Mouse (Mus musculus) liver, embryonic 11.5 days (tissue): Measurements from ENCODE around the gene Bmyc. TPM values are rescaled to one million over a fixed set of nuclear protein-coding genes. Genes with fewer than 3 reads are reported as not detected.
"Not testable (repeated sequence)": the region's sequence is repeated elsewhere in the genome, so short reads cannot be mapped to it uniquely, and the experiment has no call there.

ENCODE experiments used
- ATAC-seq: fragments of 200-750 bp; cut with Nextera tagmentation; replicated peaks from 2 replicates; pipeline ENCODE4 v1.8.0; 2017; ENCODE audit warnings: moderate number of reproducible peaks, mild to moderate bottlenecking, moderate TSS enrichment, moderate library complexity; ENCODE audit not compliant: low FRiP score
- DNase-seq: peaks from one replicate; pipeline ENCODE4 v3.0.0-alpha.2; 2017; ENCODE audit warnings: low spot score
- H3K27ac ChIP-seq: fragments of 300-500 bp; sonication (generic); 2 replicates; pipeline ENCODE4 v1.5.1; 2014; ENCODE audit warnings: mild to moderate bottlenecking, low read depth, low read length, control low read depth
- H3K27me3 ChIP-seq: fragments of 300-500 bp; sonication (generic); replicated peaks from 2 replicates; pipeline ENCODE4 v1.6.1; 2014; ENCODE audit warnings: low read length, mixed read lengths; ENCODE audit not compliant: control insufficient read depth, insufficient read depth
- H3K36me3 ChIP-seq: fragments of 300-500 bp; sonication (generic); 2 replicates; pipeline ENCODE4 v1.6.1; 2014; ENCODE audit warnings: mild to moderate bottlenecking, low read length, moderate library complexity, mixed read lengths; ENCODE audit not compliant: control insufficient read depth, insufficient read depth
- H3K4me1 ChIP-seq: fragments of 300-500 bp; sonication (generic); replicated peaks from 2 replicates; pipeline ENCODE4 v1.6.1; 2014; ENCODE audit warnings: low read length, mixed read lengths; ENCODE audit not compliant: control insufficient read depth, insufficient read depth
- H3K4me2 ChIP-seq: fragments of 300-500 bp; sonication (generic); 2 replicates; pipeline ENCODE4 v1.6.1; 2014; ENCODE audit warnings: mild to moderate bottlenecking, control low read depth, moderate library complexity
- H3K4me3 ChIP-seq: fragments of 300-500 bp; sonication (generic); 2 replicates; pipeline ENCODE4 v1.5.1; 2014; ENCODE audit warnings: low read depth, low read length, control low read depth
- H3K9ac ChIP-seq: fragments of 300-500 bp; sonication (generic); 2 replicates; pipeline ENCODE4 v1.6.1; 2014; ENCODE audit warnings: low read depth, low read length, control low read depth
- H3K9me3 ChIP-seq: fragments of 300-500 bp; sonication (generic); 2 replicates; pipeline ENCODE4 v1.6.1; 2016; ENCODE audit warnings: low read length, inconsistent platforms, mixed read lengths; ENCODE audit not compliant: control insufficient read depth
- WGBS: fragments of 180-500 bp; shearing (Covaris S2); extraction: QIAGEN DNeasy Blood & Tissue Kit; methylation state at CpG from one replicate; pipeline ENCODE4 v1.1.7; 2014; 5-methylcytosine and 5-hydroxymethylcytosine counted together
- polyA plus RNA-seq: library from polyadenylated mRNA; unstranded; fragments of >200 nt; fragmentation: Nextera tagmentation; extraction: Ambion mirVana; gene quantifications from 2 replicates; pipeline ENCODE4 v1.2.1, GENCODE M21; 2014

The Bmyc gene
- polyA plus RNA-seq, 1 experiment from 2014 or later: 37.8 TPM

- Histone ChIP-seq H3K36me3 (no peaks in the 10 kb centered on the region), H3K4me3 (no peak within 1 kb of the TSS), H3K4me1 (no peaks in the 10 kb centered on the region), H3K9ac (no peak within 1 kb of the TSS), H3K4me2 (no peak within 1 kb of the TSS), H3K27ac (no peak within 1 kb of the TSS), H3K27me3 (no peaks in the 10 kb centered on the region), H3K9me3 (no peaks in the 10 kb centered on the region)
- ATAC-seq (no peak), DNase-seq (no peak)
- WGBS: 85% methylated on average over 3 of the region's 3 CpGs
These were observed 30.1 kb upstream of the Bmyc start, which contains the start of gene Lcn6 for GRCm38 (mm10) chr2:25676486-25676885. Gene Lcn6 (plus strand): TSS chr2:25676786.

- no peaks in the 10 kb centered on the region for H3K4me1 ChIP-seq
- no peaks in the 10 kb centered on the region; the same call in 1 of the 2 replicates for H3K27me3 ChIP-seq
- no peak overlapping the region for H3K9ac ChIP-seq
- no peaks in the 10 kb centered on the region for H3K36me3 ChIP-seq
- H3K4me2 ChIP-seq: no peak overlapping the region
- no peak overlapping the region for H3K27ac ChIP-seq
- no peak for DNase-seq
- no peak for ATAC-seq
- no peak overlapping the region for H3K4me3 ChIP-seq
- no peaks in the 10 kb centered on the region for H3K9me3 ChIP-seq
- WGBS: 79% methylated on average over 6 of the region's 6 CpGs
These were observed 27.0 kb upstream of the Bmyc start for GRCm38 (mm10) chr2:25679559-25679958.

GRCm38 (mm10) chr2:25682426-25682825 lies 24.1 kb upstream of the Bmyc start, which contains the start of gene Lcn10:
Gene Lcn10 (plus strand): TSS chr2:25682726.
- 62% methylated on average over 2 of the region's 2 CpGs for WGBS
- DNase-seq: no peak
- Histone ChIP-seq H3K36me3 (no peaks in the 10 kb centered on the region), H3K4me2 (no peak within 1 kb of the TSS), H3K4me1 (no peaks in the 10 kb centered on the region), H3K4me3 (no peak within 1 kb of the TSS), H3K9me3 (no peaks in the 10 kb centered on the region), H3K27ac (no peak within 1 kb of the TSS), H3K9ac (no peak within 1 kb of the TSS), H3K27me3 (no peaks in the 10 kb centered on the region; the same call in 1 of the 2 replicates)
- no peak for ATAC-seq

- DNase-seq (no peak), ATAC-seq (no peak)
- Histone ChIP-seq H3K4me1 (no peaks in the 10 kb centered on the region), H3K4me2 (no peak overlapping the region), H3K9me3 (no peaks in the 10 kb centered on the region), H3K36me3 (no peaks in the 10 kb centered on the region), H3K27ac (no peak overlapping the region), H3K4me3 (no peak overlapping the region), H3K9ac (no peak overlapping the region), H3K27me3 (no peaks in the 10 kb centered on the region; the same call in 1 of the 2 replicates)
- 66% methylated on average over 4 of the region's 4 CpGs for WGBS
These were observed 19.6 kb upstream of the Bmyc start for GRCm38 (mm10) chr2:25686941-25687340.

- no peaks in the 10 kb centered on the region for H3K36me3 ChIP-seq
- no peak overlapping the region for H3K9ac ChIP-seq
- ATAC-seq (no peak), DNase-seq (no peak)
- H3K9me3 ChIP-seq: no peaks in the 10 kb centered on the region
- no peaks in the 10 kb centered on the region for H3K27me3 ChIP-seq
- no peak overlapping the region for H3K4me3 ChIP-seq
- H3K4me2 ChIP-seq: no peak overlapping the region
- H3K4me1 ChIP-seq: no peaks in the 10 kb centered on the region
- H3K27ac ChIP-seq: no peak overlapping the region
These were observed 11.9 kb upstream of the Bmyc start for GRCm38 (mm10) chr2:25694605-25695004.

- 60% methylated on average over 4 of the region's 4 CpGs for WGBS
- Histone ChIP-seq H3K4me3 (no peak overlapping the region), H3K27ac (no peak overlapping the region), H3K27me3 (no peaks in the 10 kb centered on the region), H3K36me3 (no peaks in the 10 kb centered on the region), H3K9me3 (no peaks in the 10 kb centered on the region), H3K4me2 (no peak overlapping the region), H3K4me1 (no peaks in the 10 kb centered on the region), H3K9ac (no peak overlapping the region)
- ATAC-seq (no peak), DNase-seq (no peak)
These were observed 9.6 kb upstream of the Bmyc start for GRCm38 (mm10) chr2:25696951-25697350.

GRCm38 (mm10) chr2:25698696-25699095 lies 7.8 kb upstream of the Bmyc start:
- Histone ChIP-seq H3K4me3 (no peak overlapping the region), H3K4me1 (no peaks in the 10 kb centered on the region), H3K27ac (no peak overlapping the region), H3K36me3 (no peaks in the 10 kb centered on the region), H3K4me2 (no peak overlapping the region), H3K9me3 (no peaks in the 10 kb centered on the region), H3K9ac (no peak overlapping the region), H3K27me3 (no peaks in the 10 kb centered on the region)
- DNase-seq (no peak), ATAC-seq (no peak)
- 75% methylated on average over 2 of the region's 2 CpGs for WGBS

GRCm38 (mm10) chr2:25699743-25700142 lies 6.8 kb upstream of the Bmyc start, which contains the start of gene Obp2a:
Gene Obp2a (plus strand): TSS chr2:25700043.
- H3K4me1 ChIP-seq, H3K4me2 ChIP-seq, H3K27ac ChIP-seq, H3K9me3 ChIP-seq, DNase-seq, H3K4me3 ChIP-seq, H3K36me3 ChIP-seq, ATAC-seq, H3K9ac ChIP-seq, H3K27me3 ChIP-seq: not testable (repeated sequence)
- WGBS: 76% methylated on average over 3 of the region's 3 CpGs

- ATAC-seq (no peak), DNase-seq (no peak)
- no peaks in the 10 kb centered on the region for H3K36me3 ChIP-seq
- H3K4me3 ChIP-seq: no peak overlapping the region
- no peak overlapping the region for H3K27ac ChIP-seq
- no peaks in the 10 kb centered on the region for H3K4me1 ChIP-seq
- 61% methylated on average over 5 of the region's 5 CpGs for WGBS
- H3K9ac ChIP-seq: no peak overlapping the region
- H3K9me3 ChIP-seq: no peaks in the 10 kb centered on the region
- H3K27me3 ChIP-seq: no peaks in the 10 kb centered on the region
- no peak overlapping the region for H3K4me2 ChIP-seq
These were observed 5.5 kb upstream of the Bmyc start for GRCm38 (mm10) chr2:25701001-25701400.
